Mouse (Mus musculus) C2C12 (cell line): ENCODE measurements around the gene Mark2.

Experiments
- CEBPB ChIP-seq: IDR thresholded peaks from one replicate; pipeline ENCODE4 v1.6.1; 2011; ENCODE audit warnings: low read depth, mild to moderate bottlenecking, control low read depth, moderate library complexity
- CTCF ChIP-seq: IDR thresholded peaks from one replicate; pipeline ENCODE4 v1.5.1; 2011; ENCODE audit not compliant: control insufficient read depth, insufficient read depth, insufficient read length
- FOSL1 ChIP-seq: IDR thresholded peaks from one replicate; pipeline ENCODE4 v1.8.0; 2011; ENCODE audit warnings: mild to moderate bottlenecking, low read length; ENCODE audit not compliant: poor library complexity, insufficient read depth, severe bottlenecking
- MAX ChIP-seq: IDR thresholded peaks from one replicate; pipeline ENCODE4 v1.6.1; 2011; ENCODE audit warnings: mild to moderate bottlenecking, control low read depth
- MYOD1 ChIP-seq: IDR thresholded peaks from one replicate; pipeline ENCODE4 v1.6.1; 2011; ENCODE audit warnings: low read depth; ENCODE audit not compliant: control insufficient read depth, insufficient read length
- MYOG ChIP-seq: IDR thresholded peaks from one replicate; pipeline ENCODE4 v1.6.1; 2011; ENCODE audit not compliant: control insufficient read depth, insufficient read length; ENCODE audit errors: extremely low read depth
- USF1 ChIP-seq: IDR thresholded peaks from one replicate; pipeline ENCODE4 v1.6.1; 2011; ENCODE audit warnings: low read depth, mild to moderate bottlenecking, control low read depth, moderate library complexity

GRCm38 (mm10) chr19:7353636-7354035 is 12.0 kb upstream of the Mark2 start:
- TF ChIP-seq CTCF (no peak), MYOG (no peak), USF1 (no peak), MYOD1 (no peak), MAX (no peak), FOSL1 (no peak), CEBPB (no peak)
